Mouse (Mus musculus) forebrain, embryonic 12.5 days (tissue): ENCODE measurements around the gene Ifit1bl1. TPM values are rescaled to one million over a fixed set of nuclear protein-coding genes. Genes with fewer than 3 reads are reported as not detected.

Source experiments
- ATAC-seq: fragments of 200-750 bp; cut with Nextera tagmentation; 2 replicates; pipeline ENCODE4 v1.8.0; 2017; ENCODE audit warnings: moderate TSS enrichment; ENCODE audit not compliant: low FRiP score
- H3K27ac ChIP-seq: fragments of 300-500 bp; sonication (generic); 2 replicates; pipeline ENCODE4 v1.5.1; 2016; ENCODE audit warnings: mild to moderate bottlenecking
- H3K27me3 ChIP-seq: fragments of 300-500 bp; sonication (generic); 2 replicates; pipeline ENCODE4 v1.6.1; 2016; ENCODE audit warnings: mild to moderate bottlenecking
- H3K36me3 ChIP-seq: fragments of 300-500 bp; sonication (generic); replicated peaks from 2 replicates; pipeline ENCODE4 v1.6.1; 2016; ENCODE audit warnings: mild to moderate bottlenecking
- H3K4me1 ChIP-seq: fragments of 300-500 bp; sonication (generic); 2 replicates; pipeline ENCODE4 v1.6.1; 2016
- H3K4me2 ChIP-seq: fragments of 300-500 bp; sonication (generic); 2 replicates; pipeline ENCODE4 v1.6.1; 2016; ENCODE audit warnings: mild to moderate bottlenecking, moderate library complexity
- H3K4me3 ChIP-seq: fragments of 300-500 bp; sonication (generic); replicated peaks from 2 replicates; pipeline ENCODE4 v1.5.1; 2016; ENCODE audit warnings: mild to moderate bottlenecking
- H3K9ac ChIP-seq: fragments of 300-500 bp; sonication (generic); 2 replicates; pipeline ENCODE4 v1.6.1; 2016; ENCODE audit warnings: mild to moderate bottlenecking
- H3K9me3 ChIP-seq: fragments of 300-500 bp; sonication (generic); 2 replicates; pipeline ENCODE4 v1.6.1; 2016
- WGBS: fragments of 180-500 bp; shearing (Covaris S2); methylation state at CpG from one replicate; pipeline ENCODE4 v1.1.7; 2016; 5-methylcytosine and 5-hydroxymethylcytosine counted together
- polyA plus RNA-seq: library from polyadenylated mRNA; unstranded; fragments of >200 nt; fragmentation: Nextera tagmentation; extraction: Ambion mirVana; gene quantifications from 2 replicates; pipeline ENCODE4 v1.2.1, GENCODE M21; 2016

The Ifit1bl1 gene
- polyA plus RNA-seq, 1 experiment from 2014 or later: 0.36 TPM

GRCm38 (mm10) chr19:34553021-34553420 lies 48.7 kb downstream of the Ifit1bl1 start:
- no peaks in the 10 kb centered on the region for H3K36me3 ChIP-seq
- WGBS: 49% methylated on average over 6 of the region's 6 CpGs
- H3K4me1 ChIP-seq: no peaks in the 10 kb centered on the region
- H3K9ac ChIP-seq: no peak overlapping the region
- no peak overlapping the region for H3K27ac ChIP-seq
- no peaks in the 10 kb centered on the region for H3K9me3 ChIP-seq
- H3K27me3 ChIP-seq: no peaks in the 10 kb centered on the region
- ATAC-seq: no peak
- H3K4me3 ChIP-seq: no peak overlapping the region
- no peak overlapping the region for H3K4me2 ChIP-seq

GRCm38 (mm10) chr19:34551981-34552380 lies 49.8 kb downstream of the Ifit1bl1 start:
- H3K36me3 ChIP-seq: no peaks in the 10 kb centered on the region

GRCm38 (mm10) chr19:34550534-34551223 lies 51.1 kb downstream of the Ifit1bl1 start, which contains the start of gene Ifit2:
Gene Ifit2, plus strand, starts transcription at chr19:34550694.
- Histone ChIP-seq H3K27ac (0 out of 2 replicates have a peak within 1 kb of the TSS, but pooled peaks have one; percentile 19), H3K4me2 (peak within 1 kb of the TSS; percentile 62), H3K36me3 (no peaks in the 10 kb centered on the region), H3K9ac (peak within 1 kb of the TSS; percentile 52), H3K4me3 (peak within 1 kb of the TSS; percentile 47), H3K4me1 (no peaks in the 10 kb centered on the region), H3K27me3 (no peaks in the 10 kb centered on the region), H3K9me3 (no peaks in the 10 kb centered on the region)
- 1% methylated on average over 22 of the region's 22 CpGs for WGBS
- ATAC-seq: peak; percentile 95

More at GRCm38 (mm10) chr19:34551981-34552380, 49.8 kb downstream of the Ifit1bl1 start:
- Histone ChIP-seq H3K4me2 (no peak overlapping the region), H3K27me3 (no peaks in the 10 kb centered on the region), H3K4me3 (no peak overlapping the region), H3K4me1 (no peaks in the 10 kb centered on the region), H3K27ac (no peak overlapping the region), H3K9me3 (no peaks in the 10 kb centered on the region), H3K9ac (no peak overlapping the region)
- ATAC-seq: no peak
- 74% methylated on average over 5 of the region's 5 CpGs for WGBS

GRCm38 (mm10) chr19:34550205-34550533 lies 51.6 kb downstream of the Ifit1bl1 start:
- Histone ChIP-seq H3K9me3 (no peaks in the 10 kb centered on the region), H3K4me2 (peak overlapping the region; percentile 62), H3K27me3 (no peaks in the 10 kb centered on the region), H3K4me3 (peak overlapping the region; percentile 47), H3K36me3 (no peaks in the 10 kb centered on the region), H3K9ac (peak overlapping the region; percentile 52), H3K27ac (no peak overlapping the region), H3K4me1 (no peaks in the 10 kb centered on the region)
- 37% methylated on average over 4 of the region's 4 CpGs for WGBS
- ATAC-seq: peak; percentile 45; the same call in 1 of the 2 replicates

GRCm38 (mm10) chr19:34547976-34548375 lies 53.8 kb downstream of the Ifit1bl1 start:
- H3K4me1 ChIP-seq: no peaks in the 10 kb centered on the region
- H3K36me3 ChIP-seq: no peaks in the 10 kb centered on the region
- no peak overlapping the region for H3K4me3 ChIP-seq
- no peaks in the 10 kb centered on the region for H3K9me3 ChIP-seq
- no peaks in the 10 kb centered on the region for H3K27me3 ChIP-seq
- no peak overlapping the region for H3K9ac ChIP-seq
- no peak overlapping the region for H3K4me2 ChIP-seq
- no peak overlapping the region for H3K27ac ChIP-seq
- ATAC-seq: no peak
- WGBS: 27% methylated on average over 7 of the region's 7 CpGs

- Histone ChIP-seq H3K9me3 (no peaks in the 10 kb centered on the region), H3K27ac (no peak overlapping the region), H3K4me3 (no peak overlapping the region), H3K36me3 (no peaks in the 10 kb centered on the region), H3K4me1 (no peaks in the 10 kb centered on the region), H3K27me3 (no peaks in the 10 kb centered on the region), H3K9ac (no peak overlapping the region), H3K4me2 (no peak overlapping the region)
- no peak for ATAC-seq
- 89% methylated on average over 4 of the region's 4 CpGs for WGBS
Observed at GRCm38 (mm10) chr19:34546211-34546610, 55.5 kb downstream of the Ifit1bl1 start.

Other genes starting within 250 kb of the Ifit1bl1 start
- 1.9 and 2.3 TPM in 2 replicates for gene Ch25h, start 126.8 kb downstream of the Ifit1bl1 start, polyA plus RNA-seq
- 16.1 and 16.8 TPM in 2 replicates for gene Lipa, start 74.5 kb downstream of the Ifit1bl1 start, polyA plus RNA-seq
- 6.1 and 6.3 TPM in 2 replicates for gene Ifit2, start 51.3 kb downstream of the Ifit1bl1 start, polyA plus RNA-seq
- 0.24 and 0.26 TPM in 2 replicates for gene Ifit3, start 18.4 kb downstream of the Ifit1bl1 start, polyA plus RNA-seq
- gene Ifit3b, start 6.0 kb upstream of the Ifit1bl1 start, polyA plus RNA-seq: 0.09 TPM in 1 of 2 replicates, not detected in the other
- not detected in 2 replicates for gene Ifit1bl2, start 38.8 kb upstream of the Ifit1bl1 start, polyA plus RNA-seq
- 0.11 and 0.17 TPM in 2 replicates for gene Ifit1, start 38.9 kb upstream of the Ifit1bl1 start, polyA plus RNA-seq
- gene Slc16a12, start 145.3 kb upstream of the Ifit1bl1 start, polyA plus RNA-seq: 1.0 and 1.3 TPM in 2 replicates